Mouse (Mus musculus) kidney, adult 2 months (tissue): Measurements from ENCODE around the gene Slc24a4. TPM values are rescaled to one million over a fixed set of nuclear protein-coding genes. Genes with fewer than 3 reads are reported as not detected.

Experiments
- DNase-seq: peaks from one replicate; pipeline ENCODE4 v3.0.0; 2021
- H3K27ac ChIP-seq: fragments of 200-500 bp; 2 replicates; pipeline ENCODE4 v1.5.1; 2012; ENCODE audit warnings: low read depth, low read length, control low read depth, inconsistent platforms; ENCODE audit not compliant: insufficient read depth
- H3K27me3 ChIP-seq: fragments of 200-500 bp; replicated peaks from 2 replicates; pipeline ENCODE4 v1.6.1; 2012; ENCODE audit warnings: mild to moderate bottlenecking, moderate library complexity, low read length, inconsistent platforms; ENCODE audit not compliant: control insufficient read depth, insufficient read depth
- H3K36me3 ChIP-seq: fragments of 200-500 bp; 2 replicates; pipeline ENCODE4 v1.6.1; 2012; ENCODE audit warnings: mild to moderate bottlenecking, moderate library complexity, low read length, inconsistent platforms; ENCODE audit not compliant: control insufficient read depth, insufficient read depth
- H3K4me1 ChIP-seq: fragments of 200-500 bp; 2 replicates; pipeline ENCODE4 v1.6.1; 2011; ENCODE audit warnings: low read length; ENCODE audit not compliant: control insufficient read depth, insufficient read depth
- H3K4me3 ChIP-seq: fragments of 200-500 bp; 2 replicates; pipeline ENCODE4 v1.5.1; 2011; ENCODE audit warnings: mild to moderate bottlenecking, low read depth, low read length, control low read depth; ENCODE audit not compliant: insufficient read depth
- CTCF ChIP-seq: fragments of 200-500 bp; conservative IDR thresholded peaks from 2 replicates; pipeline ENCODE4 v1.5.1; 2011; ENCODE audit warnings: low read depth, mild to moderate bottlenecking, control low read depth, low read length, moderate library complexity, mixed read lengths; ENCODE audit not compliant: insufficient read depth, insufficient read length
- POLR2A ChIP-seq: fragments of 200-500 bp; IDR thresholded peaks from one replicate; pipeline ENCODE4 v1.6.1; 2011; ENCODE audit warnings: low read depth, low read length, control low read depth
- WGBS: fragments of 180-500 bp; shearing (Covaris S2); methylation state at CpG from one replicate; pipeline ENCODE4 v1.1.7; 2018; 5-methylcytosine and 5-hydroxymethylcytosine counted together
- polyA plus RNA-seq: library from polyadenylated mRNA; depleted of rRNA; stranded (reverse); fragments of >200 nt; gene quantifications from 2 replicates; pipeline ENCODE4 v1.2.3, GENCODE M21; 2012

Slc24a4 gene
- polyA plus RNA-seq, 1 experiment: 0.05 TPM

- 46% methylated on average over 5 of the region's 5 CpGs for WGBS
These were observed 38.2 kb downstream of the Slc24a4 start for GRCm38 (mm10) chr12:102166691-102167261.

DNA sequence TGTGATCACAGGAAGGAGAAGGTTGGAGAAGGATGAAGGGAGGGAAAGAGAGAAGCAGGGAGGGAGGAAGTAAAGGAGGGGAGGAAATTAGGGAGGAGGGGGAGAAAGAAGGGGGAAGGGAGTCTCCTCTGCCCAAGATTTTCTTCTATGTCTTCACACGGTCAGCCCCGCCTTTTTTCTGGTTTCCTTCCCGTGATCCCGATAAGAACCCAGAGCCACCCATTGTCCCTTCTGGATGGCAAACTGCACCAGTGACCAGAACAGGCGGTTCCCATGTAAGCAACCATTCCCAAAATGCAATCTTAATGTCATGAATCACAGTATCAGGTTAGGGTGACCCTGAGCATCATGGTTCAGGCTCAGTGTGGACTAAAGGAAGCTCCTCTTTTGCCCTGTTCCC lies 38.8 kb downstream of the Slc24a4 start:
- Histone ChIP-seq H3K36me3 (no peaks in the 10 kb centered on the region), H3K27me3 (no peaks in the 10 kb centered on the region), H3K27ac (no peak overlapping the region), H3K4me1 (no peaks in the 10 kb centered on the region), H3K4me3 (no peak overlapping the region)
- DNase-seq: no peak
- TF ChIP-seq CTCF: no peak
- no peak for TF ChIP-seq POLR2A
- WGBS: 71% methylated on average over 5 of the region's 5 CpGs

More at GRCm38 (mm10) chr12:102166691-102167261, 38.2 kb downstream of the Slc24a4 start:
- H3K4me1 ChIP-seq: no peaks in the 10 kb centered on the region
- no peaks in the 10 kb centered on the region for H3K27me3 ChIP-seq
- TF ChIP-seq CTCF (no peak), POLR2A (no peak)
- DNase-seq: no peak
- H3K4me3 ChIP-seq: no peak overlapping the region
- no peaks in the 10 kb centered on the region for H3K36me3 ChIP-seq
- H3K27ac ChIP-seq: no peak overlapping the region

GRCm38 (mm10) chr12:102172746-102173145 lies 44.2 kb downstream of the Slc24a4 start:
- no peak overlapping the region for H3K4me3 ChIP-seq
- DNase-seq: no peak
- H3K27me3 ChIP-seq: no peaks in the 10 kb centered on the region
- no peak overlapping the region for H3K27ac ChIP-seq
- H3K36me3 ChIP-seq: no peaks in the 10 kb centered on the region
- no peak for TF ChIP-seq POLR2A
- no peak for TF ChIP-seq CTCF
- H3K4me1 ChIP-seq: no peaks in the 10 kb centered on the region
- WGBS: 83% methylated on average over 11 of the region's 11 CpGs

DNA sequence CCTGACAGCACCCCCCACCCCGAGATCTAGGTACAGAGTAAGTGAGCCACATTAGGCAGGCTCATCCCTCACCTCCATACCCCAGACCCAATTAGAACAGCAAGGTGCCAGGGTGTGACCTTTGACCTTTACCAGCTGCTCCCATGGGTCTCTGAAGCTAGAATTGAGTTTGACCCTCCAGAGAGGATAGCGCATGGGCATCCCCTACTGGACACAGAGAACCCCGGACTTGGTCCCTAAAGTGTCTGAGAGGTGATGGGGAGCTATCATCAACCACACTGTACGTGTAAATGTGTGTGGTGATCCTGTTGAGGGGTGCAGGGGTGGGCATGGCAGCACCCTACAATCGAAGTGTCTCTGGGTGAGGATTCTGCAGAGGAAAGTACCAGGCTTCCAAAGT lies 44.8 kb downstream of the Slc24a4 start:
- TF ChIP-seq POLR2A (no peak), CTCF (peak; percentile 26)
- WGBS: 89% methylated on average over 5 of the region's 5 CpGs
- H3K36me3 ChIP-seq: no peaks in the 10 kb centered on the region

DNA sequence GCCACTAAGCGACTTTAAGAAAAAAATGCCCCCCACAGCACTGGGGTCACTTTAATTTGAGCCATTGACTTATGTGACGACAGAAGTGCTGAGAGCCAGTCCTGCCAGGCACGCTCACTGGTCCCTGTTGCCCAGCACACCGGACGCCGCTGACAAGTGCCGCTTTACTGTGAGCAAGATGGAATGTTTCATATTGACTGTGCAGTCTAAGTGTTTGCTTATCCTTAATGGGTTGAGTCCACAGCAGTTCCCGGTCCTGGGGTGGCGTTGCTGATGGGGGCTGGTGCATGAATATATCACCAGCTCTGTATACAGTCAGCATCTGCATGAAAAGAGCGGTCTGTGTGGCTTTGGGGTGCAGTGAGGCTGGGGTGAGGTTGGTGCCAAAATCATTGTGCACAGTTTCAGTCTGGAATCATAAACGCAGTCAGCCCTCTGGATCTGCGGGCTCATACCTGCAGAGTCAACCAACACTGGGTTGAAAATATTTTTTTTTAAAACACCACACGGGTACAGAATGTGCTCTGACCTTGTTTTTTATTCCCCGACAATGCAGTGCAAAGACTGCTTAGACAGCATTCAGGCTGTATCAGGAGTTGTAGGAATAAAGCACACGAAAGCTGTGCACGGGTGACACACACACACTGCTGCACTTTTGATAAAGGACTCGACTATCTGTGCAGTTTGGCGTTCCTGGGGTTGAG lies 52.0 kb downstream of the Slc24a4 start:
- TF ChIP-seq CTCF (no peak), POLR2A (no peak)
- Histone ChIP-seq H3K27ac (no peak overlapping the region), H3K4me3 (no peak overlapping the region), H3K4me1 (no peaks in the 10 kb centered on the region), H3K27me3 (no peaks in the 10 kb centered on the region), H3K36me3 (no peaks in the 10 kb centered on the region)
- 87% methylated on average over 18 of the region's 18 CpGs for WGBS
- DNase-seq: no peak

More for the DNA sequence above, 44.8 kb downstream of the Slc24a4 start:
- no peak for DNase-seq
- Histone ChIP-seq H3K27ac (no peak overlapping the region), H3K27me3 (no peaks in the 10 kb centered on the region), H3K4me3 (no peak overlapping the region), H3K4me1 (no peaks in the 10 kb centered on the region)

DNA sequence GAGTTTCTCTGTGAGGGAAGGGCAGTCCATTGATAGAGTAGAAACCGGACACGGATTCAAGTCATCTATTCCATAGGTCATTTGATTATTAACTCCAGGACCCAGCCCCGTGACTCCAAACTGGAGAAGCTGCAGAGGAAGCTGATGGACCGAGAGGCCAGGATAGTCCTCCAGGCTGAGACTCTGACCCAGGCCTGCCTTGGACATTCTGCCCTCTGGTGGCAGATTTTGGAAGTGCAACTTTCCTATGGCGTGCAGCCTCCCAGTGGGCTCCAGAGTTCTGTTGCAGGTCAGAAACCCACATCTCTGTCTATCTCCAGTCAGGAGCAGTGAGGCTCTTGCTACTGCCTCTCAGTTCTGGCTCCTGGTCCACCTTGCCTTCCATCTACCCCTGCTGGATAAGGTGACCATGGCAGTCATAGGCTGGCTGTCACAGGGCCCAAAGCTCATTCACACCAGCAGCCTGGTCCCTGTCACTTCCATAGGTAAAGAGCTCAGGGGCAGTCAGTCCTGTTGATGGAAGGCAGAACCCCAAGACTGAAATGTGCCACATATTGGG lies 53.3 kb downstream of the Slc24a4 start:
- Histone ChIP-seq H3K36me3 (no peaks in the 10 kb centered on the region), H3K27me3 (no peaks in the 10 kb centered on the region), H3K4me1 (no peaks in the 10 kb centered on the region), H3K27ac (no peak overlapping the region), H3K4me3 (no peak overlapping the region)
- peak; percentile 57 for DNase-seq
- WGBS: 50% methylated on average over 5 of the region's 5 CpGs
- TF ChIP-seq POLR2A: no peak
- TF ChIP-seq CTCF: peak; percentile 81

- TF ChIP-seq CTCF (no peak), POLR2A (no peak)
- Histone ChIP-seq H3K4me1 (no peaks in the 10 kb centered on the region), H3K27ac (no peak overlapping the region), H3K36me3 (no peaks in the 10 kb centered on the region), H3K27me3 (no peaks in the 10 kb centered on the region), H3K4me3 (no peak overlapping the region)
- WGBS: 70% methylated on average over 6 of the region's 6 CpGs
- DNase-seq: no peak
These were observed 54.1 kb downstream of the Slc24a4 start for GRCm38 (mm10) chr12:102182621-102183020.
